Mouse (Mus musculus) hindbrain, embryonic 11.5 days (tissue): Measurements from ENCODE around the gene Clstn2. TPM values are rescaled to one million over a fixed set of nuclear protein-coding genes. Genes with fewer than 3 reads are reported as not detected.
A peak's percentile ranks its signal among the peaks of the same experiment; 100 is the strongest.

Experiments
- ATAC-seq: fragments of 200-750 bp; cut with Nextera tagmentation; 2 replicates; pipeline ENCODE4 v1.8.0; 2017; ENCODE audit warnings: mild to moderate bottlenecking, moderate TSS enrichment, moderate library complexity; ENCODE audit not compliant: low FRiP score
- DNase-seq: peaks from one replicate; pipeline ENCODE4 v3.0.0-alpha.2; 2015; ENCODE audit warnings: low spot score
- H3K27ac ChIP-seq: fragments of 300-500 bp; sonication (generic); 2 replicates; pipeline ENCODE4 v1.5.1; 2014; ENCODE audit warnings: mild to moderate bottlenecking, low read depth, low read length
- H3K27me3 ChIP-seq: fragments of 300-500 bp; sonication (generic); 2 replicates; pipeline ENCODE4 v1.6.1; 2014; ENCODE audit warnings: mild to moderate bottlenecking, low read length, moderate library complexity, mixed read lengths; ENCODE audit not compliant: control insufficient read depth, insufficient read depth
- H3K36me3 ChIP-seq: fragments of 300-500 bp; sonication (generic); 2 replicates; pipeline ENCODE4 v1.6.1; 2014; ENCODE audit warnings: mild to moderate bottlenecking, low read length, moderate library complexity, mixed read lengths; ENCODE audit not compliant: control insufficient read depth, insufficient read depth
- H3K4me1 ChIP-seq: fragments of 300-500 bp; sonication (generic); replicated peaks from 2 replicates; pipeline ENCODE4 v1.6.1; 2014; ENCODE audit warnings: low read length, mixed read lengths; ENCODE audit not compliant: control insufficient read depth, insufficient read depth
- H3K4me2 ChIP-seq: fragments of 300-500 bp; sonication (generic); replicated peaks from 2 replicates; pipeline ENCODE4 v1.6.1; 2014; ENCODE audit warnings: mild to moderate bottlenecking, low read depth, low read length
- H3K4me3 ChIP-seq: fragments of 300-500 bp; sonication (generic); 2 replicates; pipeline ENCODE4 v1.5.1; 2014; ENCODE audit warnings: low read depth, low read length
- H3K9ac ChIP-seq: fragments of 300-500 bp; sonication (generic); 2 replicates; pipeline ENCODE4 v1.6.1; 2014; ENCODE audit warnings: low read depth, low read length
- H3K9me3 ChIP-seq: fragments of 300-500 bp; sonication (generic); 2 replicates; pipeline ENCODE4 v1.6.1; 2016; ENCODE audit warnings: low read length; ENCODE audit not compliant: control insufficient read depth
- WGBS: fragments of 180-500 bp; shearing (Covaris S2); extraction: QIAGEN DNeasy Blood & Tissue Kit; methylation state at CpG from one replicate; pipeline ENCODE4 v1.1.7; 2014; 5-methylcytosine and 5-hydroxymethylcytosine counted together
- polyA plus RNA-seq: library from polyadenylated mRNA; unstranded; fragments of >200 nt; fragmentation: Nextera tagmentation; extraction: Ambion mirVana; gene quantifications from 2 replicates; pipeline ENCODE4 v1.2.1, GENCODE M21; 2014

Gene Clstn2
- polyA plus RNA-seq, 1 experiment from 2014 or later, result 2.0 TPM

DNA sequence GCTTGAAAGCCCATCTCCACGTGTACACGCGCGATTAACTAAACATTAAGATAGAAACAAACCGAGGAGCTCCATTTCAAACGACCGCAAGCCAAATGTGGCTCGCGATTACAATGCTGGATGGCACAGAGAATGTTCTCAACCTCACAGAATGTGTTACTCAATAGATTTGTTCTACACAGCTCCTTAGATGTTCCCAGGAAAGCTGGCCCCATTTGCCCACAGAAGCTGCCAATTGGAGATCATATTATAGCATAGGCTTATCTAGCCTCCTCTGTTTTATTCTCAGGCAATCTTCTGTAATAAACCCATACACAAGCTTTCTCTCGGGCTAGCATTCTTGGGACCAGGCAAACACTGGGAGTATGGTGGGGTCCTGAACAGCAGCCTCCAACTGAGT, 334.9 kb downstream of the Clstn2 start:
- Histone ChIP-seq H3K9ac (no peak overlapping the region), H3K27ac (no peak overlapping the region), H3K4me2 (no peak overlapping the region), H3K36me3 (no peaks in the 10 kb centered on the region), H3K9me3 (no peaks in the 10 kb centered on the region), H3K27me3 (no peaks in the 10 kb centered on the region), H3K4me1 (no peaks in the 10 kb centered on the region), H3K4me3 (no peak overlapping the region)
- DNase-seq, result no peak
- no peak for ATAC-seq
- 93% methylated on average over 10 of the region's 10 CpGs for WGBS

- 82% methylated on average over 5 of the region's 5 CpGs for WGBS
- Histone ChIP-seq H3K4me1 (no peaks in the 10 kb centered on the region), H3K9me3 (no peaks in the 10 kb centered on the region), H3K9ac (no peak overlapping the region), H3K4me2 (no peak overlapping the region), H3K36me3 (no peaks in the 10 kb centered on the region), H3K4me3 (no peak overlapping the region), H3K27me3 (no peaks in the 10 kb centered on the region), H3K27ac (no peak overlapping the region)
- DNase-seq, result no peak
- no peak for ATAC-seq
Measured at GRCm38 (mm10) chr9:97696655-97697235, 336.2 kb downstream of the Clstn2 start.

DNA sequence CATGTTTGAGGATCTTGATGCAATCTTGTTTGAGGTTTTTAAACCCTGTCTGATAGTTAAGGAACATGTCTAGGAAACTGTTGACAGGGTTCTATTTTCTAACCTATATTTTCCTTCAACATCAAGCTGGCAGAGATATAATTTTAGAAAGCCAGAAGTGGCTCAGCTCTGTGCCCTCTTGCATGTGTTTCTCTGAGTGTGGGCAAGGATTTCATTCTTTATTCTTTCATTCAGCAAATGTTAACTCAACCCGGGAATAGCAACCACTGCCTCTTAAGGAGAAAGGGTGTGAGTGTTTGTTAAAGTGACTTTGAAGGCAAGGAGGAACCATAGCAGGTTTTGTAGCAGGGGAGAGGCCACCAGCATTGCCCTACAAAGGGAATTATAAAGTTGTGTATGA, 337.7 kb downstream of the Clstn2 start:
- no peak overlapping the region for H3K4me2 ChIP-seq
- no peaks in the 10 kb centered on the region for H3K9me3 ChIP-seq
- H3K27me3 ChIP-seq, result no peaks in the 10 kb centered on the region
- WGBS, result 79% methylated on average over 1 of the region's 1 CpGs
- H3K4me3 ChIP-seq, result no peak overlapping the region
- ATAC-seq (no peak), DNase-seq (no peak)
- no peaks in the 10 kb centered on the region for H3K36me3 ChIP-seq
- no peak overlapping the region for H3K27ac ChIP-seq
- H3K4me1 ChIP-seq, result no peaks in the 10 kb centered on the region
- no peak overlapping the region for H3K9ac ChIP-seq

GRCm38 (mm10) chr9:97686826-97687425, 346.1 kb downstream of the Clstn2 start:
- H3K36me3 ChIP-seq, result no peaks in the 10 kb centered on the region
- H3K27me3 ChIP-seq, result no peaks in the 10 kb centered on the region
- H3K4me1 ChIP-seq, result no peaks in the 10 kb centered on the region
- no peak overlapping the region for H3K4me2 ChIP-seq
- no peaks in the 10 kb centered on the region for H3K9me3 ChIP-seq
- WGBS, result 89% methylated on average over 4 of the region's 4 CpGs
- DNase-seq (no peak), ATAC-seq (no peak)
- no peak overlapping the region for H3K9ac ChIP-seq
- no peak overlapping the region for H3K4me3 ChIP-seq
- no peak overlapping the region for H3K27ac ChIP-seq

- WGBS, result 66% methylated on average over 4 of the region's 4 CpGs
- Histone ChIP-seq H3K36me3 (no peaks in the 10 kb centered on the region), H3K9ac (no peak overlapping the region), H3K4me1 (no peaks in the 10 kb centered on the region), H3K27ac (no peak overlapping the region), H3K4me2 (no peak overlapping the region), H3K9me3 (no peaks in the 10 kb centered on the region), H3K4me3 (no peak overlapping the region), H3K27me3 (no peaks in the 10 kb centered on the region)
- ATAC-seq (no peak), DNase-seq (no peak)
Measured at GRCm38 (mm10) chr9:97685664-97686063, 347.3 kb downstream of the Clstn2 start.

DNA sequence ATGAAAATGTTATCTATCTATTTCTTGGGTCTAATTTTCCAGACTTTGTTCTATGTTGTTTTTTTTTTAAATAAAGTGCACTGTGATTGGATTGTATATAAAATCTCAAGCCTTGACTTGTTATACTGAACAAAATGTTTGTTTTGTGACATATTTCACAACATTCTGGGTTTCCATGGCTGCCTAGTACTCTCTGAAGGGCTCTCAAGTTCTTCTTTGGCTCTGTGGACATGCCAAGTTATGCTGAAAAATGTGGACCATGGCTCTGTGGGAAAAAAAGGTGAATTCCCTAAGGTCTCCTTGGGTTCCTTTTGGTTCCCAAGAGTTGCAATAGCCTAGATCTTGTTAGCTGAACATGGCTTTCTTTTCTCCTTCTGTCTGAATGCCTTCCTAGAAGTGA, 353.1 kb downstream of the Clstn2 start:
- H3K9me3 ChIP-seq, result no peaks in the 10 kb centered on the region
- no peak overlapping the region for H3K4me2 ChIP-seq
- H3K4me3 ChIP-seq, result no peak overlapping the region
- no peak overlapping the region for H3K9ac ChIP-seq
- H3K27me3 ChIP-seq, result no peaks in the 10 kb centered on the region
- H3K4me1 ChIP-seq, result no peaks in the 10 kb centered on the region
- DNase-seq (no peak), ATAC-seq (no peak)
- H3K36me3 ChIP-seq, result no peaks in the 10 kb centered on the region
- H3K27ac ChIP-seq, result no peak overlapping the region

DNA sequence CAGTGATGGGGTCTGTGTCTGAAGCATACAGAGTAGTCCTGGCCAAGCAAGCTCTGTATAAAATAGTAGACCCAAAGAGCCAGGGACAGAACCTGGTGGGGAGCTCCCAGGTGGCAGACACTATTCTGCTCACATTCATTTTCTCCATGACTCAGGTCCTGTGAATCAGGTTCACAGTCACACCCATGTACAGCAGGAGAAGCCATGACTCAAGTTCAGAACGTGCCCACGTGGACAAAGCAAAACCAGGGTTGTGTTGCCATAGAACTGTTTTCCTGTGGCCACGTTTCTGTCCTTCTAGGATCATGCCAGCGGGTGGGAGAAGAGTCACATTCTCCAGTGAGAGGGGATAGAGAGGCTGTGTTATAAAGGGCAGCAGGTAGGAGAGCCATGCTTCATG, 353.9 kb downstream of the Clstn2 start:
- Histone ChIP-seq H3K9me3 (no peaks in the 10 kb centered on the region), H3K9ac (no peak overlapping the region), H3K4me2 (no peak overlapping the region), H3K4me3 (no peak overlapping the region), H3K4me1 (no peaks in the 10 kb centered on the region), H3K27ac (no peak overlapping the region), H3K36me3 (no peaks in the 10 kb centered on the region), H3K27me3 (no peaks in the 10 kb centered on the region)
- DNase-seq, result no peak
- ATAC-seq, result no peak
- 77% methylated on average over 4 of the region's 4 CpGs for WGBS

DNA sequence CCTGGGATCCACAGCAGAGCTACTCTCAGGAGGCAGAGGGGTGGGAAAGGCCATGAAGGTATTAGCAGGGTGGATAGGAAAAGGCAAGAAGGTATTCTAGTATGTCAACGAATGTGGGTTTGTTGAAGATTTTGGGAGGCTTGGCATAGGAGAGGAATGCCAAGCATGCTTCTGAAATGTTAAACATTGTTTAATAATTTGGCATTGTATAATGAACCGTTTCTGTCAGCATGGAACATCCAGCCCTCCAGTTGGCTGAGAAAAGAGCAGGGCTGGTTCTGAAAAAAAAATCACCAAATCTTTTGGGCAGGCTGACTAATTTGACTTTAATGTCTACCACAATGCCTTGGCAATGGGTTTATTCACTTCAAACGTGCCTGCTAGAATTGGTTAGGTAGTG, 355.9 kb downstream of the Clstn2 start:
- H3K4me3 ChIP-seq, result no peak overlapping the region
- no peaks in the 10 kb centered on the region for H3K36me3 ChIP-seq
- H3K4me1 ChIP-seq, result no peaks in the 10 kb centered on the region
- H3K27me3 ChIP-seq, result no peaks in the 10 kb centered on the region
- 70% methylated on average over 3 of the region's 3 CpGs for WGBS
- H3K9ac ChIP-seq, result no peak overlapping the region
- H3K9me3 ChIP-seq, result no peaks in the 10 kb centered on the region
- H3K4me2 ChIP-seq, result no peak overlapping the region
- ATAC-seq, result no peak
- DNase-seq, result no peak
- H3K27ac ChIP-seq, result no peak overlapping the region

DNA sequence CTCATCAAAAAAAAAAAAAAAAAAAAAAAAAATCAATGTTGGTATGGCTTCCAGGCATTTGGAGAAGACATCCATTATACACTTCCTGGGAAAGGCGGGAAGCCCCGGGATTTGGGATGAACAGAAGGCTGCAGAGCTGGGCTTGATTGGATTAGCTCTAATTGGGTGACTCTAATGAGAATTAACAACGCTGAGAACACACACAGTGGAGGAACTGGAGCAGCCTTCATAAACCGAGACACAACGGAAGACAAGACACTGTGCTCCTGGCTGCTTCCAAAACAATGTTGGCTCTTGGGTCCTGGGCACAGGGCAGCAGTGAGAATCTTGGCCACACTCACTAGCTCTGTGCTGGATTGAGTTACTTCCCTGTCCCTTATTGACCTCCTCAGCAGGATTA, 360.3 kb downstream of the Clstn2 start:
- DNase-seq (peak; percentile 30), ATAC-seq (peak; percentile 14; the same call in 1 of the 2 replicates)
- H3K4me2 ChIP-seq, result no peak overlapping the region
- no peak overlapping the region for H3K4me3 ChIP-seq
- no peaks in the 10 kb centered on the region for H3K4me1 ChIP-seq
- no peak overlapping the region for H3K9ac ChIP-seq
- no peak overlapping the region for H3K27ac ChIP-seq
- WGBS, result 21% methylated on average over 5 of the region's 5 CpGs
- no peaks in the 10 kb centered on the region for H3K9me3 ChIP-seq
- no peaks in the 10 kb centered on the region; the same call in 1 of the 2 replicates for H3K27me3 ChIP-seq
- no peaks in the 10 kb centered on the region for H3K36me3 ChIP-seq
